Mouse (Mus musculus) gastrocnemius, adult 8-10 months (tissue): ENCODE data around the gene B4galt4. TPM values are rescaled to one million over a fixed set of nuclear protein-coding genes. Genes with fewer than 3 reads are reported as not detected.
A peak's percentile ranks its signal among the peaks of the same experiment; 100 is the strongest.
"Not testable (repeated sequence)": the region's sequence is repeated elsewhere in the genome, so short reads cannot be mapped to it uniquely, and the experiment has no call there.

ENCODE experiments used
- DNase-seq, 2 experiments: peaks; one replicate each; pipeline ENCODE4 v3.0.0; 2022; ENCODE audit warnings: low spot score in 2 of 2
- total RNA-seq, 4 experiments: library from RNA; stranded (reverse); gene quantifications; 2 replicates each; pipeline ENCODE4 v1.2.4; 2022

B4galt4 gene
- total RNA-seq = 1 to 10 TPM; 2.3 to 3.5 (median 2.9) TPM

DNA sequence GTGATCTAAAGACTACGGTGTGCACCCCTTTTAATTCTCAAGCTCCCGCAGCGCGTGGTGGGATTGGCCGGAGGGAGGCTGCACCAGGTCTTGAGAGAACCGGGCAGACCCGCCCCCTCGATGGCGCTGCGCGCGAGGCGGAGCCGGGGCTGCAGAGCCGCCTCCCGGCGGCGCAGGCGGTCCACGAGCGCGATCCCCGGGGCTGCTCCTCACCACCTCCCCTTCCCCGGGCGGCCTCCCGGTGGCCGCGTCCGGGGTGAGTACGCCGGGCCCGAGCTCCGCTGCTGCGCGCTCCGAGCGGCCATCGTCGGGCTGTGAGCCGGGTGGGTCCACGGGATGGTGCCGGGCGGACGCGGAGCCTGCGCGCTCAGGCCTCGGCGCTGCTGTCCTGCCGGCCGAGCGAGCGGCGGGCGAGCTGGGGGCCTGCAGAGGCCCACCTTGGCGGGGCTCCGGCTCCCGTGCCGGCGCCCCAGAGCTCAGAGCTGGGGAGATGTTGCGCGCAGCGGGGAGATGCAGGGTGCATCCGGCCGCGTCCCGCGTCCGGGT, at the start of gene B4galt4:
Gene B4galt4, plus strand, starts transcription at position 152 of the 546 bp plus-strand sequence.
- DNase-seq = peak; percentile 42 to 55

DNA sequence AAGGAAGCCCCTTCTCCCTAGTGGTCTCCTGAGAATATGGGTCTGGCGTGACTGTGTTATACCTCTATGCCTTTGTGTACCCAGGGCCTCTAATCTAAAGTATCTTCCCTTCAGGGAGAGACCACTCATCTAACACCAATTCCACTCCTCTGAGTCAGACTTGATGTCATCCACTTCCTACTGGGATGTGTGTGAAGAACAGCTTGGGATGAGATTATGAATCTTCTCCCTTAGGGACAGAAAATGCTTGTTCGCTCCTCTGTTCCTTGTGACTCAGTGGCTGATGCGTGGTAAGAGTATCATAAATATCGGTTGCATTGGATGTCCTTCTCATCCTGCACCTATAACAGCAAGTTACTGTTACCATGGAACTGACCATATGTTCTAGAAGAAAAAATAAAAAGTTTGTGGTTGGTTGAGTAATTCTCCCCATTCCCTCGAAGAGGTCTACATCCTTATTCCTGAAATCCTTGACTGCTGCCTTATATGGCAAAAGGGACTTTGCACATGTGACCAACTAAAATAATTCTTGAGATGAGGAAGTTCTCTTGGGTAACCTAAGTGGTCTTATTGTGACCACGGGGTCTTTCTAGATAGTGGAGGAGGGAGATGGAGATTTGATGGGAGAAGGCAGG, 47.0 kb upstream of the B4galt4 start:
- DNase-seq = no peak

DNA sequence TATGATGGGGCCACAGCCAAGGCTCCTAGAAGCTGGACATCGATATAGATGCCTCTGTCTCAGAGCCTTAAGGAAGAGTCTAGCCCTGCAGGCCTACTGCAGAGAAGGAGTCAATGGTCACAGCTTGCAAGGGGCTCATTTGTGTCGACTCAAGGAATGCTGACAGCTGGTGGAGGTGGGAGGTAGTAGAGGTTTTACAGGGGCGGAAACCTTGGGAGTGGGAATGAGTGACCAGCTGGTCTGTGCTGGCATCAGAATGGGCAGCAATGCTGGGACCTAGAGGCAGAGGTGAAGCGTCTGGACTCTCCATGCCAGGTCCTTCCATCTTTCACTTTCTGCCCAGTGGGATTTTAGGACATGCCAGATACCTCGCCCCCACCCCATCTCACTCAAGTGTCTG, 46.5 kb upstream of the B4galt4 start:
- DNase-seq = no peak

DNA sequence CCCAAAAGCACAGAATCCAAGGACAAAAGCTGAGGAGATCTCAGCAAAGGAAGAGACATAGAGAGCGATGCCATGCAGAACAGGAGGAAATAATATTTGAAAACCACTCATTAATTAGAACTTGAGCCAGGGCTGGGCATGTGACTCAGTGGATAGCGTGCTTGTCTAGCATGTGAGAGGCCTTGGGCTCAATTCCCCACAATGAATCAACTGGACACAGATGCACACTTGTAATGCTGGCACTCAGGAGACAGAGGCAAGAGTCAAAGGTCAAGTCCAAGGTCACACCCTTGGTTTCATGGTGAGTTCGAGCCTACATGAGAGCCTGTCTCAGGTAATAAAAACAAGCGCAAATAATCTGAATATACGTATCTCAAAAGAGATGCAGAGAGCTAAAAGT, 44.5 kb upstream of the B4galt4 start:
- no peak for DNase-seq

DNA sequence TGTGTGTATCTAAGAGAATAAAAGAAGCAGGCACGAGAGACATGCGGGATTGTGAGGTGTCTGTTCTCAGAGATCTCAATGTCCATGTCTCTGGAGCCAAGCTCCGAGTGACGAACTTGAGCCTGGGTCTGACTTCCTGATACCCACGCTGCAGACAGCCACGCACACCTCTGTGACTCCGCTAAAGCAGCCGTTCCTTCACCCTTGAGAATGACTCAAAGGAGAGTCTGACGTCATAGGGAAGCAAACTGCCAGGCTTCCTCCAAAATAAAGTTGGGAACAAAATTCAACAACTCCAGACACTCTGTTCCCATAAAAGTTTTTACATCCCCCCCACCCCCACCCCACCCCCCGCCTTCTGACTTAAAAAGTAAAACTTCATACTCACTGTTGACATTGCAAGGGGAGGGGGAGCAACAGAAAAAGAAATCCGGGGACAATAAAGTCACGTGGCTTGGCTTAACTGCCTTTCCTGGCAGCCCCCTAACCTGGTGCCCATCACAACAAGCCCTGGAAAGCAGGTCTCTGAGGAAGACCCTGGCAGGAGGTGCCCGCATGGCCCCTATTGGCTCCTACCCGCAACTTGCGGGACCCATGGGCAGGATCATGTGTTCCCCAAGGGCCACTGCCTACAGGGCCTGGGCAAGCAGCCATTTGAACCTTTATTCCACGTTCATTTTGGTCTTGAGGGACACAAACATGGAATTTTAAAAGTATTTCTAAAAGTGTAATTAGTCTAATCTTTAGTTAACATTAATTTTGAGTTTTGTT, 41.5 kb upstream of the B4galt4 start:
- DNase-seq = no peak

DNA sequence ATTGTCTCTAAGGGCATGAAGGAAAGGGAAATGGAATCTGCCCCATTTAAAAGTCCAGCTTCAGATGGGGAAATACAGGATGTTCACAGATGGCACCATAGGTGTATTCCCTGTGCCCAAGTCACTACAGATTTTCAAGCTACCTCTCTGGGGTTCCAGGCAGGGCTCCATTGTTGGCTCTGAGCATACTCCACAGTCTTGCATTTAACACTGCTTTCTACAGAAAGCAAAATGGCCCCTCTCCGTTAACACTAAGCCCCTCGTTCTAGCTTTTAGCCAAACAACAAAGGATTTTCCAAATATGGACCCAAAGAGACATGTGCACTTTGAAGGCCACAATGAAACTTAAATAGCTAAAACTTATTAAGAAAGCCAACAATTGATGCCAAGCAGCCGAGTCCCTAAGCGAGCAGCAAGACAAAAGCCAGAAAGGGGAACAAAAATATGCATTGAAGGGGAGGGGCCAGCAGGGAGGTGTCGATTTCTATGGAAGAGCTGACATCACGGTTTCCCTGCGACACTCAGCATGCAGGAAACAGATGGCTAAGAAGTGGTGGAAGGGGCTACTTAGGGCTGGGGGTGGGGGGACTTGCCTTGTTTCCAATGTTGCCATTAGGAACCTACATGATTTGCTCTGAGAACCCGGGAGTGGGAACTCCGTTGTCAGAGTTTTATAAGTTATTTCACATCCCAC, 40.4 kb upstream of the B4galt4 start:
- DNase-seq = no peak

DNA sequence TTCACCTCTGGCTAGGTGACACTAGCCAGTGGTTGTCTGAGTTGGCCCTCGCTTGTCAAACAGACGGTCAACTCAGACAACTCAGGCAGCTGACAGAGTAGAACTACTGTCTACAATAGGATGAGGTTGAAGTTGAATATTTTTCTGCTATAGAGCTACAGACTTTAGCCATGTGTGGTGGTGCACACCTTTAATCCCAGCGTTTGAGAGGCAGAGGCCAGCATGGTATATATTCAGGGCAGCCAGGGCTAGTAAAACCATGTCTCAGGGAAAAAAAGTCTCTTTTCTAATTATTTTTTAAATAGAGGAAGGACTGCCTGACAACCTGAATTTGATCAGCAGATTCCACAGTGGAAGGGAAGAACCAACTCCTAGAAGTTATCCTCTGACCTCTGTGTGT, 39.7 kb upstream of the B4galt4 start:
- no peak for DNase-seq

DNA sequence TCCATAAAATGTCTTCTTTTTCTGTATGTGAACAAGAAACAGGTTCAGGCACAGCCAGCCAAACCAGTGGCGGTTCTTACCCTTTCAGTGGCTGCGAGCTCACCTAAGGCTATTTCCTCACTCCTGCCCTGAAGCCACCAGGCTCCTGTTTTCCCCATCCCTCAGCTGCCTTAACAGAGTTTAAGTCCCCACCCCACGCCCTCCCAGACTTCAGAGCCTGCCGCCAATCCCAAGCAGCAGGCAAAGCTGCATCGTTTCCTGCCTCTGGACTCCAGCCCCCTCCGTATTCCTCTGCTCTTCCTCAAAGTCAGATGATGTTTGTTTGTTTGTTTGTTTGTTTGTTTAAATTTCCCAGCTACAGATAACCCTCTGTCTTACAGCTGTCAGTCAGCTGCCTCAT, 38.6 kb upstream of the B4galt4 start:
- DNase-seq = no peak

DNA sequence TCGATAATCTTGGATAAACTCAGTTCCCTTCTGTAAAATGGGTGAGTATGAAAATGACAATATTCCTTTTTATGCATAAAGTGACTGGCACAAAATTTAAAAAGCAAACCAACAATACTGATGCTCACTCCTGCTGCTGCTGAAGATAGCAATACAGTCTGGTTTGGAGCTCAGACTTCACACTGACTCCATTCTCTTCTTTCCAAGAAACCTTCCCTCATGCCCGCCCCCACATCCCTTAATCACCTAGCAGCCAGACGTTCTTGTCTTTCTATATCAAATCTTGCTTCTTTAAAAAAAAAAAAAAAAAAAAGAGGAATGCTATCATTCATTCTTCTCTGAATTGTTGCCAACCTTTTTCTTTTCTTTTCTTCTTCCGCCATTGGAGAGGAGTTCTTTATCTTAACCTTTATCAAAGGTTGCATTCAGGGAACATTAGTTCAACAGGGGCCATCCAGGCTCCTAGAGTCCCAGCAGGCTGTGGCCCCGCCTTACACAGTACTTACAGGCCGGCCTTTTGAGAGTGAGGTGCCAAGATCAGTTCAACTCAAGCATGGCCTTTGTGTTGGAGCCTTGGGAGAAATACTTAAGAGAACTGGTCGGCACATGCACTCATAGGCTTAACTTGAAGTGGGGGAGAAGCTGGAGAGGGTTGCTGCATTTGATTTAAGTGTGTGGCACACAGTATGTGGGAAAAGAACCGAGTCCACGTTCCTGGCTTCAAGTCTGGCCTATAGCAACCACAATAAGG, 36.4 kb upstream of the B4galt4 start:
- DNase-seq = no peak

DNA sequence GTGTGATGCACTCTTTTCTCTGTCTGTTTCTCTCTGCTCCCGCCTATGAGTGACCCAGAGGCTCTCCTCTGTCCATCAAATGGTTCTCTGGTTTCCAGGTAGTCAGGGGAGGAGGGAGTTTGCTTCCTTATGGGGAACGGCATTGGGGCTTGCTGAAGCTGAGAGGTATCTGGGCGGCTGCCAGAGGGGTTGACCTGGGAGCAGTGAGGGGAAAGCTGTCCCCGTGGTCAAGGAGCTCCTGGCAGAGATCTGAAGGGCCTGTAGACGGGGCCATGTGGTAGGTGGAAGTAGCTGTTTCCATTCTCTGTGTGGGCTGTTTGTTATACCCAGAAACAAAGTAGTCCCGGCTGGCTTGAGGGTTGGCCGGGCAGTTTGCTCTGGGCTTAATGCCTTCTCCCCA, 35.3 kb upstream of the B4galt4 start:
- DNase-seq = no peak

DNA sequence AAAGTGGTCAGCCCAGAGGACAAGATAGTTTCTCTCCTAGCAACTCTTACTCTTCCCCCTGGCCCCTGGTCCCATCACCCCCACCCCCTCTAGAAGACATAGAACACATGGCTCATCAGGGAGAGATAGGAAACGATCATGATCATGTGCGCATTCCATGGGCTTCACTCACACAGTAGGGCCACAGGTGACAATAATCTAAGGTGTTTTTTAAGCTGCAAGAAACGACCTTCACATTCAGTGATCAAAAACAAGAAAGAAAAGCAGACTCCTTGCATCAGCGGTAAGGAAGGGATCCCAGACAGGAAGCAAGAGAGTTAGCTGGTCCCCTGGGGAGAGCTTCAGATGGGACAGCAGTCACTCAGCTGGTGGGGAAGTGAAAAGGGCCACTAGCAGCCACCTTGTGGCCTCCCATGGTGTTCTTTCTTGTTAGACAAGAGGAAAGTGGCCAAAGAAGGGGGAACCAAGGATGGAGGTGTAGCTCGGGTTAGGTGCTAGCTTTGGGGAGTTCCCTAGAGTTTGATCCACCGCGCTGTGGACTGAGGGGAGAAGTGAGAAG, 33.0 kb upstream of the B4galt4 start:
- DNase-seq = no peak

DNA sequence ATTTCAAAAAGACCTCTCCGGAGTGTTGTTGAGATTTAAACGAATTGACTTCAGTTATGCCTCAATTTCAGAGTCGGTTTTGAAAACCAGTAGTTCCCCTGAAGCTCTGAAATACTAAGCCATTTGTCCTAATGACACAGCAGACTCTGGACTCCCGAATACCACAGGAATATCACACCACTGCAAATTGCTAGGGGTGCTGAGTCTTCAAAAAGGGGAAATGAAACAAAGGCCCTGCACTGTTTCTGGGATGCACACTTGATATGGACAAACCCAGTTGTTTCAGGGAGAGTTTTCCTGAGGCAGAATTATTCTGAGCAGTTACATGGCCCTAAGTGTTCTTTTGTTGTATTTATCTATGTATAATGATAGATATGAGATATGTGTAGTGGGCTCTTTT, 30.8 kb upstream of the B4galt4 start:
- no peak for DNase-seq

DNA sequence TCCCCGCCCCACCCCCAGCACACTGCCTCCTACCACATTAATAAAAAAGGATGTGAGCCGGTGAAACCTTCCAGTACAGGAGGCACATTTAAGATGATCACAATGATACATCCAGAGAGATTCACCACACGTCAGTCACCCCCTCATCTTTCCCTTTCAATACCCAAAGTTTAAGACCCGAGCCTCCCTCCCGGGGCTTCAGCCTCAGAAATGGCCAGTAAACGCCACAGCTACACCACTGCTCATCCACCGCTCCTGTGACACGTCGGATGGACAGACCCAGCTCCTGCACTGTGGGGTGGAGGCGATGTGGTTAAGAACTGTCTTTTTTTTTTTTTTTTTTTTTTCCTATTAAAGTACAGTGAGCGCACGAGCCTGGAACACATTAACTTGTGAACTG, 30.0 kb upstream of the B4galt4 start:
- DNase-seq = no peak

DNA sequence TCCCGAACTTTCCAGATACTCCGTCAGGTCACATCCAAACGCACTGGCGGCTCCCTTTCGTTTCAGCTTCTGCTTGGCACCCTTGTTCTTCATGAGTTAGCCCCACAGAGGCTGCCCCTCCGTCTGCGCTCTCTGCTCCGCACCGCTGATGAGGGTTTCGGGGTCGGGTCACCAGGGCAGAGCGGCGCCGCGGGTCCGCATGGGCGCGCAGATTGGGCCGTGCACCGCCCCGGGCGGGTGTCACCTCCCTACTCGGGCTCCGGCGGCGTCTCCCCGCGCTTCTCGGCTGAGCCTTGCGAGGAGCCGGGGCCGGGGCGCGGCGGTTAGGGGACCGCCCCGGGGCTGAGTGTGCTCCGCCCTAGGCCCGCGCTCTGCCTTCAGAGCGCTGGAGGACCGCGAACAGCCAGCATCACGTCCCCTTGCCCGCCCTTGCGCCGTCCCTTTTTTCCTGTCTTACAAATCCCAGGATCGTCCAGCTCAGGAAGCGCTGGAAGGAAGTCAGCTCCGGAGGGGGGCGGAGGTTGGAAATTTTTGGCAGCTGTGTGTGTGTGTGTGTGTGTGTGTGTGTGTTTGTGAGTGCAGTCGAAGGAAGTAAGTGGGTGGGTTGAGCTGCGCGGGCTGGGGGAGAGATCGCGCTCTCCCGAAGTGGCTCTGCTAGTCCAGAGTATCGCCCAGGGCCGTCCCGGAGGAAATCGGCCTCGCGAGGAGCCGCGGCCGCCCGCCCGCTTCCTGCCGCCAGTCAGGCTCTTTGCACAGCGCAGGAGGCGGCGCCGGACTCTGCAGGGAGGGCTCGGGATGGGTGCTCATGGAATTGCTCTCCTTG, 29.3 kb upstream of the B4galt4 start, which contains the start of gene Arhgap31:
Gene Arhgap31, minus strand, starts transcription at position 694 of the 823 bp plus-strand sequence.
- peak; percentile 77 to 80 for DNase-seq

DNA sequence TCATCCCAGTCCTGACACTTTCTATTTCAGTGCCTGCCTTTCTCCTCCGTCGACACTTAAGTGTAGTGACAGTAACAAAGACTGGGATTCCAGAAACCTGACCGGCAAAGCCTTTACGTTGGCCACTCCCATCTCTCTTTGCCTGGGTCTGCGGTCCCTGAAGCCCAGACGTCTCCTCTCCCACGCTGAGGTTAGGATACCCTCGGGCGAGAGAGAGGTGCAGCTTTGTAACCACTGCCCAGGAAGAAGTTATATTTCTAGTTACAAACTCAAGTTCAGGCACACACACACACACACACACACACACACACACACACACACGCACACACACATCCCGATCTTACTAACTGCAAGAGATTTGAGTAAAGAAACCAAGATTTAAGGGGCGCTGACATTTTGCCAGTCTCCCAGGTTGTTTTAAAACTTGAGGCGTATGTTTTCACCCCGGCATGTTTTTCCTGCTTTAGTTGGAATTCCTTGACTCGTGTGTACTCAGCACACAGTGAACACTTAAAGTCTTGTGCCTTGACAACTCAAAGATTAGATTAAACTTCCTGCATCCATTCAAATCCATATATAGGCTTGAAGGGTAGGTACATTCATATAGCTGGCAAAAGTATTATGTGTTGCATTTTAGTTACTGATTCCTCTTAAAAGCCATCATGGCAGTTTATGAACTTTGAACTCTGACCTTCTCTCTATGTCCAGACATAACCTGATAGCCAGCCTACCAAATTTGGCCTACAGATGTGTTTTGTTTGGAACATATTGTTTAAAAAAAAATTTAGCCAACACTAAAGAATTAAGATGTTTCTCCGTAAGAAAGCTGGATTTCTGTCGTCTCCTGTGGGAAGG, 28.4 kb upstream of the B4galt4 start:
- no peak for DNase-seq

DNA sequence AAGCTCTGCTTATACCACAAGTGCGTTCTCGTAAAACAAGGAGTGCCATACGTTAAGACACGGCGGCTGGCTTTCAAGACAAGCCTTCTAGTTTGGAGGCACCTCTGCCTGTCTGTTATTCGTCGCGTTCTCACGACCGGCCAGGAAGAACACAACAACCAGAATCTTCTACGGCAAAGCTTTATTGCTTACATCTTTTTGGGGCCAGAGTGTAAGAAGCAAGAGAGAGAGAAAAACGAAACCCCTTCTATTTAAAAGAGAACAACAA, 27.9 kb upstream of the B4galt4 start:
- DNase-seq = not testable (repeated sequence)

DNA sequence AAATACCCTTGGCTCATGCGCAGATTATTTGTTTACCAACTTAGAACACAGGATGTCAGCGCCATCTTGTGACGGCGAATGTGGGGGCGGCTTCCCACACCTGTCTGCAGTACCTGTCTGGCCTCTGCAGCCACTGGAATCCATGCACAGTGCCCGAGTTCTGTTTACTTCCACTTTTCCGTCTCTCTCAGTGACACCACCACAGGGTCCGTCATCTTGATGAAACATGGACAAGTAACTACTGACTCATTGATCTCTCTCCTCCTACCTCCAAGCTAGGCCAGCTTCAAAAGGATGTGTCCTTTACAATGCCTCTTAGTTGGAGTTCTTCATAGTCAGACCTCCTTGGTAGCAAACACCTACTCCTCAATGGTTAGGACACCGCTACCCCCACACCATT, 20.7 kb upstream of the B4galt4 start:
- no peak for DNase-seq

DNA sequence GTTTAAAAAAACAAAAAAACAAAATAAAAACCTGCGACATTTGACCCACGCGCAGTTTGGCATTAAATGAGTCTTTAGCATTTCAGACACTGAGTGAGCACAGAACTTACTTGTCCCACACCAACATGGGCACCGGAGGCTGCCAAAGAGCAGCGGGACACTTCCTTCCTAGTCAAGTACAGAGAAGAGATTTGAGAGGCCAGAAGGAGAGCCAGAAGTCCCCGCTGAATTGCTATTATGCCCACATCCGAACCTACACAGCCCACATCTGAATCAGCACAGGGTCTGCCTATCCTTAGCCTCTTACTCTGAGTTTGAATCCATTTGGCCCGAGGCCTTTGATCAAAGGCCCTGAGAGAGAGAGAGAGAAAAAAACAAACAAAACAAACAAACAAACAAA, 17.8 kb upstream of the B4galt4 start:
- no peak for DNase-seq

DNA sequence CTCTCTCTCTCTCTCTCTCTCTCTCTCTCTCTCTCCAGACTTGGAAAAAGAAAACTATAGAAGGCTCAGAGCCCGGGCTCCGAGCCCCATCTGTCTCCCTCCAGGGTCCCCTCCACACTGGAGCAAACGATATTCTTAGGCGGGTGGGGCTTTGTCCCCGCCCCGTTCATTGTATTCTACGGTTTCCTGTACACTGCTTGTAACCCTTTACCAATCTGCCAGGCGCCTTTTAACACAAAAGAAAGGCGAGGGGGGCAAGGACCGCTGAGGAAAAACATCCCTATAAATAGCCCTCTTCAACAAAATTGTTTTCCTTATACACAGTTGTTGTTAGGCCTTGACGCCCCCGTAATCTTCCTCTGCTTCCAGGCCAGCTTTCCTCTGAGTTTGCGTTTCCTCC, 17.1 kb upstream of the B4galt4 start:
- no peak for DNase-seq
